Mouse (Mus musculus) myocyte (in vitro differentiated cells): ENCODE data around the gene Traf3ip2. TPM values are rescaled to one million over a fixed set of nuclear protein-coding genes. Genes with fewer than 3 reads are reported as not detected.
A peak's percentile ranks its signal among the peaks of the same experiment; 100 is the strongest.

ENCODE experiments used
- H3K27me3 ChIP-seq: one replicate; pipeline ENCODE4 v1.6.1; 2011; ENCODE audit not compliant: control insufficient read depth, insufficient read depth, insufficient read length
- H3K36me3 ChIP-seq: one replicate; pipeline ENCODE4 v1.6.1; 2011; ENCODE audit not compliant: control insufficient read depth, insufficient read depth
- H3K4me2 ChIP-seq: one replicate; pipeline ENCODE4 v1.6.1; 2011; ENCODE audit warnings: low read depth, control low read depth
- H3K4me3 ChIP-seq: one replicate; pipeline ENCODE4 v1.5.1; 2011; ENCODE audit warnings: mild to moderate bottlenecking, control low read depth, moderate library complexity
- H3K79me2 ChIP-seq: one replicate; pipeline ENCODE4 v1.6.1; 2011; ENCODE audit not compliant: control insufficient read depth, insufficient read depth
- H3ac ChIP-seq: one replicate; pipeline ENCODE4 v1.6.1; 2011; ENCODE audit not compliant: control insufficient read depth, insufficient read length
- CEBPB ChIP-seq: IDR thresholded peaks from 2 replicates; pipeline ENCODE4 v1.6.1; 2011; ENCODE audit warnings: mild to moderate bottlenecking, moderate library complexity; ENCODE audit not compliant: poor library complexity, insufficient read depth, severe bottlenecking
- E2F4 ChIP-seq: IDR thresholded peaks from one replicate; pipeline ENCODE4 v1.6.1; 2011; ENCODE audit warnings: mild to moderate bottlenecking, control low read depth, moderate library complexity; ENCODE audit not compliant: insufficient read depth
- MAX ChIP-seq: IDR thresholded peaks from one replicate; pipeline ENCODE4 v1.6.1; 2011; ENCODE audit warnings: low read depth, mild to moderate bottlenecking, control low read depth
- MYOD1 ChIP-seq, 3 experiments: IDR thresholded peaks; one replicate each; pipeline ENCODE4 v1.6.1; 2011; ENCODE audit warnings: control low read depth in 2 of 3, low read depth in 2 of 3, mild to moderate bottlenecking in 2 of 3, moderate library complexity in 1 of 3; ENCODE audit not compliant: insufficient read length in 2 of 3, control insufficient read depth in 1 of 3
- MYOG ChIP-seq, 3 experiments: IDR thresholded peaks; one replicate each; pipeline ENCODE4 v1.6.1; 2011; ENCODE audit warnings: control low read depth in 2 of 3, low read depth in 2 of 3, mild to moderate bottlenecking in 2 of 3; ENCODE audit not compliant: insufficient read length in 2 of 3, control insufficient read depth in 1 of 3, insufficient read depth in 1 of 3
- POLR2A ChIP-seq: IDR thresholded peaks from one replicate; pipeline ENCODE4 v1.6.1; 2011; ENCODE audit warnings: low read depth, mild to moderate bottlenecking, control low read depth, moderate library complexity; ENCODE audit not compliant: insufficient read length
- POLR2AphosphoS2 ChIP-seq: IDR thresholded peaks from one replicate; pipeline ENCODE4 v1.6.1; 2011; ENCODE audit warnings: low read depth, control low read depth; ENCODE audit not compliant: insufficient read length
- REST ChIP-seq: IDR thresholded peaks from one replicate; pipeline ENCODE4 v1.6.1; 2011; ENCODE audit warnings: mild to moderate bottlenecking, control low read depth, moderate library complexity; ENCODE audit not compliant: insufficient read depth, insufficient read length
- SRF ChIP-seq: IDR thresholded peaks from one replicate; pipeline ENCODE4 v1.6.1; 2011; ENCODE audit warnings: low read depth; ENCODE audit not compliant: control insufficient read depth, insufficient read length
- TCF12 ChIP-seq: IDR thresholded peaks from one replicate; pipeline ENCODE4 v1.6.1; 2011; ENCODE audit warnings: mild to moderate bottlenecking, control low read depth; ENCODE audit not compliant: poor library complexity, insufficient read depth, severe bottlenecking
- TCF3 ChIP-seq: IDR thresholded peaks from one replicate; pipeline ENCODE4 v1.6.1; 2011; ENCODE audit warnings: low read depth, control low read depth; ENCODE audit not compliant: insufficient read length
- USF1 ChIP-seq: IDR thresholded peaks from one replicate; pipeline ENCODE4 v1.6.1; 2011; ENCODE audit warnings: low read depth, mild to moderate bottlenecking, control low read depth, moderate library complexity
- polyA plus RNA-seq: library from polyadenylated mRNA; unstranded; fragments of >200 nt; fragmentation: generic; extraction: Trizol; gene quantifications from one replicate; pipeline ENCODE4 v1.2.1, GENCODE M21; 2012; ENCODE audit warnings: missing spikeins

Traf3ip2 gene
- polyA plus RNA-seq, 1 experiment, result 4.2 TPM

- TF ChIP-seq E2F4, result no peak
- no peak for TF ChIP-seq SRF
- TF ChIP-seq TCF12, result no peak
- TF ChIP-seq REST, result no peak
- no peak for TF ChIP-seq MYOD1 (IDR thresholded peaks at IDR 0.05; ENCODE audit: control insufficient read depth in 1 of 3, insufficient read length in 2 of 3, low read depth in 2 of 3)
- no peak for TF ChIP-seq MYOG (IDR thresholded peaks at IDR 0.05; ENCODE audit: control insufficient read depth in 1 of 3, insufficient read depth in 1 of 3, insufficient read length in 2 of 3, low read depth in 2 of 3)
- no peak for TF ChIP-seq MAX
- no peak for TF ChIP-seq USF1
- TF ChIP-seq TCF3, result no peak
- TF ChIP-seq CEBPB, result no peak
- no peak for TF ChIP-seq POLR2A
- no peak for TF ChIP-seq POLR2AphosphoS2
- Histone ChIP-seq H3K4me2 (no peak overlapping the region), H3ac (no peak overlapping the region), H3K79me2 (no peaks in the 10 kb centered on the region), H3K4me3 (no peak overlapping the region), H3K36me3 (no peaks in the 10 kb centered on the region), H3K27me3 (no peaks in the 10 kb centered on the region)
These were observed 29.0 kb upstream of the Traf3ip2 start for GRCm38 (mm10) chr10:39583718-39584117.

- TF ChIP-seq MYOG (IDR thresholded peaks at IDR 0.05; ENCODE audit: control insufficient read depth in 1 of 3, insufficient read depth in 1 of 3, insufficient read length in 2 of 3, low read depth in 2 of 3) (peak in 1 of 3 experiments; percentile 20), POLR2AphosphoS2 (no peak), MYOD1 (IDR thresholded peaks at IDR 0.05; ENCODE audit: control insufficient read depth in 1 of 3, insufficient read length in 2 of 3, low read depth in 2 of 3) (peak in 1 of 3 experiments; percentile 56), TCF3 (no peak)
- H3K4me3 ChIP-seq, result no peak overlapping the region
- H3K36me3 ChIP-seq, result no peaks in the 10 kb centered on the region
- no peaks in the 10 kb centered on the region for H3K27me3 ChIP-seq
- H3ac ChIP-seq, result no peak overlapping the region
- H3K79me2 ChIP-seq, result no peaks in the 10 kb centered on the region
- no peak overlapping the region for H3K4me2 ChIP-seq
These were observed 25.3 kb upstream of the Traf3ip2 start for GRCm38 (mm10) chr10:39587290-39587925.

GRCm38 (mm10) chr10:39587973-39588746 lies 24.6 kb upstream of the Traf3ip2 start:
- H3ac ChIP-seq, result no peak overlapping the region
- no peak overlapping the region for H3K4me3 ChIP-seq
- H3K27me3 ChIP-seq, result no peaks in the 10 kb centered on the region
- no peaks in the 10 kb centered on the region for H3K79me2 ChIP-seq
- TF ChIP-seq MYOG (IDR thresholded peaks at IDR 0.05; ENCODE audit: control insufficient read depth in 1 of 3, insufficient read depth in 1 of 3, insufficient read length in 2 of 3, low read depth in 2 of 3) (peak in 1 of 3 experiments; percentile 16), CEBPB (no peak), POLR2A (no peak), MYOD1 (IDR thresholded peaks at IDR 0.05; ENCODE audit: control insufficient read depth in 1 of 3, insufficient read length in 2 of 3, low read depth in 2 of 3) (no peak), SRF (no peak), TCF3 (no peak), TCF12 (no peak)
- H3K4me2 ChIP-seq, result no peak overlapping the region
- H3K36me3 ChIP-seq, result no peaks in the 10 kb centered on the region

GRCm38 (mm10) chr10:39589765-39590546 lies 22.8 kb upstream of the Traf3ip2 start:
- TF ChIP-seq POLR2AphosphoS2 (no peak), POLR2A (no peak), SRF (no peak), USF1 (no peak), MYOD1 (IDR thresholded peaks at IDR 0.05; ENCODE audit: control insufficient read depth in 1 of 3, insufficient read length in 2 of 3, low read depth in 2 of 3) (no peak)
- H3K4me3 ChIP-seq, result no peak overlapping the region
- H3ac ChIP-seq, result no peak overlapping the region
- no peaks in the 10 kb centered on the region for H3K36me3 ChIP-seq
- no peak overlapping the region for H3K4me2 ChIP-seq
- H3K27me3 ChIP-seq, result no peaks in the 10 kb centered on the region
- H3K79me2 ChIP-seq, result no peaks in the 10 kb centered on the region
